Mouse (Mus musculus): Measurements from ENCODE around the gene Kbtbd8.

The Kbtbd8 gene

DNA sequence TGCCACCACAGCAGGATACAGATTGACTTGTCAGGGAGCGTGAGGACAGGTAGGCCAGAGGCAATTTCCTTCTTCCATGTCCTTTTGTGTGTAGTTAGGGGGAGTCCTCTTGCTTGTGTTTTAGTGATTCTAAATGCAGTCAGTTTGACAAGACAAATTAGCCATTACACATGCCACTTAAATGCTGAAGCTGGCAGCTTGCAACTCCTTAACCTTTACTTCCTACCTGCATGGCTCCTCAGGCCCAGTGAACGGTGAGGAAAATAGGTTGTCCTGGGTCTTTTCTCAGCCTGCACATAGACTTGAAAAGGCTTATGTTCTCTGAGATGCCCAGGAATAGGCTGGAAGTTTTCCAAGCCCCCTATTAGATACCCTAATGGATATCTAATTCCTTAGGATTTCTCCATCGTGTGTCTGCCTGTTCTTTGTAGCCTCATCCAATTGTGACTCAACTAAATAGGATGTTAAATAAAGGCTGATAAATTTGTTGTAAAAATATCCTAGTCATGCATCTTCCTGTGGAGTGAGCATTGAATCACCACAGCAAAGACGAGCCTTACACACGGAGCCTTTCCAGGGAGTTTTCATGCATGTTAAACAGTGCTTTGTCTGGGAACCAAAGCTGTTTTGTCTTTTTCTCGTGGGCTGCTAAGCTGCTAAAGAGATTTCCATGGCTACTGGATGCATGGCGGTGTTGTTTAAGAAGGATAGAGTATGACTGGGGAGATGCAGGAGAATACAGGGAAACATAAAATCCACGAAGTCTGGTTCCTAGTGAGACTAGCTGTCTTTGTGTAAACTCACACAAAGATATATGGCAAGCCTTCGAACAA, 57.5 kb downstream of the Kbtbd8 start:
- no peak for DNase-seq (ENCODE audit: low spot score in 2 of 2)
